Mouse (Mus musculus): ENCODE measurements around the gene Gata3. TPM values are rescaled to one million over a fixed set of nuclear protein-coding genes. Genes with fewer than 3 reads are reported as not detected.

The Gata3 gene
- total and polyA plus RNA-seq, 2 experiments from 2014 or later = 0.83 TPM; not detected in 1

GRCm38 (mm10) chr2:9896097-9896770 is 6.4 kb upstream of the Gata3 start:
- 2% methylated on average over 22 of the region's 22 CpGs for WGBS
- H3K4me1 ChIP-seq (ENCODE audit: control insufficient read depth, insufficient read depth) = 0 out of 2 replicates have a peak, but pooled peaks cover 8% of the 10 kb centered on the region
- no peak overlapping the region for H3K27ac ChIP-seq (ENCODE audit: low read depth)
- TF ChIP-seq EP300 (IDR thresholded peaks at IDR 0.05; ENCODE audit: low read depth) (no peak), CTCF (IDR thresholded peaks at IDR 0.05; ENCODE audit: low read depth) (no peak)
- H3K36me3 ChIP-seq (replicated peaks; ENCODE audit: control insufficient read depth, insufficient read depth, low read length) = no peaks in the 10 kb centered on the region
- peak overlapping the region; percentile 18; the same call in 1 of the 2 replicates for H3K4me2 ChIP-seq (ENCODE audit: low read depth, low read length)
- H3K9me3 ChIP-seq (replicated peaks; ENCODE audit: control insufficient read depth, low read length) = no peaks in the 10 kb centered on the region
- no peak overlapping the region for H3K9ac ChIP-seq (replicated peaks; ENCODE audit: low read depth, low read length)
- DNase-seq (ENCODE audit: low spot score) = no peak
- H3K4me3 ChIP-seq (ENCODE audit: low read depth, low read length) = peak overlapping the region; percentile 21
- no peak for ATAC-seq (ENCODE audit: insufficient read depth, low read depth)
- peaks cover 83% of the 10 kb centered on the region for H3K27me3 ChIP-seq (ENCODE audit: control insufficient read depth, insufficient read depth, low read length)

DNA sequence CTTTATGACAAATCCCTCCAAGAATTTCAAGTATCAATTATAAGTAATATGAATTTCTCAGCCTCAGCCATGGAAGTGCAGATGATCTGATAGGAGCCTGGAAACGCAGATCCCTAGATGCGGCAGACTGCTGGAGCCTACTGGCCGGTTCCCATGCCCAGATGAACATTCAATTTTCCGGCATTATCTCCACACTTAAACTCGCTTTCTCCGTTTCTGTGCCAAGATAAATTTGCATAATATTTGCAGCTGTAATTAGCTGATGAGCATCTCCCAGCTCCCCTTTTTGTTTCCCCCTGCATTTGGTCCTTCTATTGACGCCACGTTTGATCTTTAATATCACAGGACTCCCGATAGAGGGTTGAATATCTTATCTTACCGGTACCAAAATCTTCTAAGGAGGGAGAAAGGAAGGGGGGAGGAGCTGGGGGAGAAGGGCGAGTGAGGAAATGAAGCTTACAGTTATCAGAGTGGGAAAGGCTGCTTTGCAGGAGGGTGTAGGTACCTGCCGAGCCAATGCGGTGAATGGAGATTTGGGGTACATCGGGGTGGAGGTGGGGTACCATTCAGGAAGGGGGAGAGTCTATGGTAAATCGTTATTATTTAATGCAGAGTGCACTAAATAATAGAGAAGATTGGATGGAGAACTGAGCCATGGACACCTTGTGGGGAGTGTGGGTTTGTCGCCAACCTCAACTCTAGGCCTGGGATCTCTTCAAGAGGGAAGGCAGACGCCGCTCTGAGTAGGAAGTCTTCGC is 5.2 kb upstream of the Gata3 start:
- H3K9ac ChIP-seq (replicated peaks; ENCODE audit: low read depth, low read length) = no peak overlapping the region
- WGBS = 4% methylated on average over 19 of the region's 19 CpGs
- DNase-seq (ENCODE audit: low spot score) = no peak
- H3K4me3 ChIP-seq (ENCODE audit: low read depth, low read length) = no peak overlapping the region
- H3K4me2 ChIP-seq (ENCODE audit: low read depth, low read length) = no peak overlapping the region
- ATAC-seq (ENCODE audit: insufficient read depth, low read depth) = no peak
- H3K27me3 ChIP-seq (ENCODE audit: control insufficient read depth, insufficient read depth, low read length) = peaks cover 92% of the 10 kb centered on the region
- no peak overlapping the region for H3K27ac ChIP-seq (ENCODE audit: low read depth)
- 0 out of 2 replicates have a peak, but pooled peaks cover 8% of the 10 kb centered on the region for H3K4me1 ChIP-seq (ENCODE audit: control insufficient read depth, insufficient read depth)
- H3K36me3 ChIP-seq (replicated peaks; ENCODE audit: control insufficient read depth, insufficient read depth, low read length) = no peaks in the 10 kb centered on the region
- TF ChIP-seq EP300 (IDR thresholded peaks at IDR 0.05; ENCODE audit: low read depth) (no peak), CTCF (IDR thresholded peaks at IDR 0.05; ENCODE audit: low read depth) (no peak)
- no peaks in the 10 kb centered on the region for H3K9me3 ChIP-seq (replicated peaks; ENCODE audit: control insufficient read depth, low read length)

GRCm38 (mm10) chr2:9893272-9893953 is 3.6 kb upstream of the Gata3 start:
- ATAC-seq (ENCODE audit: insufficient read depth, low read depth) = no peak
- DNase-seq (ENCODE audit: low spot score) = no peak
- 0 out of 2 replicates have a peak, but pooled peaks cover 20% of the 10 kb centered on the region for H3K4me1 ChIP-seq (ENCODE audit: control insufficient read depth, insufficient read depth)
- no peak overlapping the region for H3K4me2 ChIP-seq (ENCODE audit: low read depth, low read length)
- TF ChIP-seq EP300 (IDR thresholded peaks at IDR 0.05; ENCODE audit: low read depth) = no peak
- TF ChIP-seq CTCF (IDR thresholded peaks at IDR 0.05; ENCODE audit: low read depth) = no peak
- peaks cover 95% of the 10 kb centered on the region for H3K27me3 ChIP-seq (ENCODE audit: control insufficient read depth, insufficient read depth, low read length)
- no peaks in the 10 kb centered on the region for H3K36me3 ChIP-seq (replicated peaks; ENCODE audit: control insufficient read depth, insufficient read depth, low read length)
- H3K4me3 ChIP-seq (ENCODE audit: low read depth, low read length) = no peak overlapping the region
- H3K27ac ChIP-seq (ENCODE audit: low read depth) = no peak overlapping the region
- no peaks in the 10 kb centered on the region for H3K9me3 ChIP-seq (replicated peaks; ENCODE audit: control insufficient read depth, low read length)
- 9% methylated on average over 6 of the region's 6 CpGs for WGBS
- H3K9ac ChIP-seq (replicated peaks; ENCODE audit: low read depth, low read length) = no peak overlapping the region

DNA sequence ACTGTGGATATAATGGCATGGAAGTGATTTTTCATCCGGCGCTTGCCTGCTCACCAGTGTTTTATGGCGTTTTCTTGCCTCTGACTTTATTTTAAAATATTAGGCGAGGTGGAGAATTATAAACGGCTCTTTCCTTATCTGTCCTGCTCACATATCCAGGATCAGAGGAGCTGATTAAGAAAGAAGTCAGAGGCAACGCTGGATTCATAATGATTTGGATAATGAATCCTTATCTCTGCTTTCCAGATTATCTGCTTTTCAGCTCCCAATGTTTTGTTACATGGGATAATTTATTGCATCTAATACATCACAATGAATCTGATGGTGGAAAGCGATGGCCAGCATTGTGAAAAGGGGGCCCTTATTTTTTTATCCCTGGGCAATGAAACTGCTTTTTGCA is 2.7 kb upstream of the Gata3 start:
- WGBS = 11% methylated on average over 7 of the region's 7 CpGs
- Histone ChIP-seq H3K9me3 (replicated peaks; ENCODE audit: control insufficient read depth, low read length) (no peaks in the 10 kb centered on the region), H3K27me3 (ENCODE audit: control insufficient read depth, insufficient read depth, low read length) (peaks cover 96% of the 10 kb centered on the region), H3K4me2 (ENCODE audit: low read depth, low read length) (no peak overlapping the region), H3K27ac (ENCODE audit: low read depth) (no peak overlapping the region), H3K4me3 (ENCODE audit: low read depth, low read length) (no peak overlapping the region), H3K9ac (replicated peaks; ENCODE audit: low read depth, low read length) (no peak overlapping the region), H3K4me1 (ENCODE audit: control insufficient read depth, insufficient read depth) (0 out of 2 replicates have a peak, but pooled peaks cover 20% of the 10 kb centered on the region), H3K36me3 (replicated peaks; ENCODE audit: control insufficient read depth, insufficient read depth, low read length) (no peaks in the 10 kb centered on the region)
- TF ChIP-seq EP300 (IDR thresholded peaks at IDR 0.05; ENCODE audit: low read depth) (no peak), CTCF (IDR thresholded peaks at IDR 0.05; ENCODE audit: low read depth) (no peak)
- DNase-seq (ENCODE audit: low spot score) (no peak), ATAC-seq (ENCODE audit: insufficient read depth, low read depth) (no peak)

- H3K4me1 ChIP-seq (ENCODE audit: control insufficient read depth, insufficient read depth) = 0 out of 2 replicates have a peak, but pooled peaks cover 16% of the 10 kb centered on the region
- H3K4me2 ChIP-seq (ENCODE audit: low read depth, low read length) = no peak overlapping the region
- H3K27ac ChIP-seq (ENCODE audit: low read depth) = no peak overlapping the region
- TF ChIP-seq CTCF (IDR thresholded peaks at IDR 0.05; ENCODE audit: low read depth) (no peak), EP300 (IDR thresholded peaks at IDR 0.05; ENCODE audit: low read depth) (no peak)
- peaks cover 96% of the 10 kb centered on the region for H3K27me3 ChIP-seq (ENCODE audit: control insufficient read depth, insufficient read depth, low read length)
- 9% methylated on average over 5 of the region's 5 CpGs for WGBS
- H3K36me3 ChIP-seq (replicated peaks; ENCODE audit: control insufficient read depth, insufficient read depth, low read length) = no peaks in the 10 kb centered on the region
- H3K9ac ChIP-seq (replicated peaks; ENCODE audit: low read depth, low read length) = no peak overlapping the region
- no peak for ATAC-seq (ENCODE audit: insufficient read depth, low read depth)
- no peaks in the 10 kb centered on the region for H3K9me3 ChIP-seq (replicated peaks; ENCODE audit: control insufficient read depth, low read length)
- H3K4me3 ChIP-seq (ENCODE audit: low read depth, low read length) = no peak overlapping the region
- no peak for DNase-seq (ENCODE audit: low spot score)
Measured at GRCm38 (mm10) chr2:9890906-9891305, 1.1 kb upstream of the Gata3 start.

All from heart, postnatal 0 days (tissue).